Mouse (Mus musculus): ENCODE results near the gene Hoxb1.
A peak's percentile ranks its signal among the peaks of the same experiment; 100 is the strongest.

The Hoxb1 gene

DNA sequence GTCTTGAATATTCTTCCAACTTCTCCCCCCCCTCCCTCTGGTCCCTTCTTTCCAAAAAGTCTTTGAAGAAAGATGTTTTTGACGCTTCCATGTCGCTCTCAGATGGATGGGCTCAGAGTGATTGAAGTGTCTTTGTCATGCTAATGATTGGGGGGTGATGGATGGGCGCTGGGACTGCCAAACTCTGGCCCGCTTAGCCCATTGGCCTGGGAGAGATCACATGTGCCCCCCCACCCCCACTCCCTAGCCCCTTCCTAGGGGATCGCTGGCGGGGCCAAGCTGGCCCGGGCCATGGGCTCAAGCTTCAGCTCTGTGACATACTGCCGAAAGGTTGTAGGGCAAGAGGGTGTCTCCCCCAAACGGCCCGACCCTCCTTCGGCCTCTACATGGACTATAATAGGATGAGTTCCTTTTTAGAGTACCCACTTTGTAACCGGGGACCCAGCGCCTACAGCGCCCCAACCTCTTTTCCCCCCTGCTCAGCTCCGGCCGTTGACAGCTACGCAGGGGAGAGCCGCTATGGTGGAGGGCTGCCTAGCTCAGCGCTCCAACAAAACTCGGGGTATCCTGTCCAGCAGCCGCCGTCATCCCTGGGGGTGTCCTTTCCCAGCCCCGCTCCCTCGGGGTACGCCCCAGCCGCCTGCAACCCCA is at the start of gene Hoxb1:
Gene Hoxb1 (plus strand): TSS at position 312 of the 651 bp plus-strand sequence.
- DNase-seq (ENCODE audit: low read depth, low spot score) = peak; percentile 89

DNA sequence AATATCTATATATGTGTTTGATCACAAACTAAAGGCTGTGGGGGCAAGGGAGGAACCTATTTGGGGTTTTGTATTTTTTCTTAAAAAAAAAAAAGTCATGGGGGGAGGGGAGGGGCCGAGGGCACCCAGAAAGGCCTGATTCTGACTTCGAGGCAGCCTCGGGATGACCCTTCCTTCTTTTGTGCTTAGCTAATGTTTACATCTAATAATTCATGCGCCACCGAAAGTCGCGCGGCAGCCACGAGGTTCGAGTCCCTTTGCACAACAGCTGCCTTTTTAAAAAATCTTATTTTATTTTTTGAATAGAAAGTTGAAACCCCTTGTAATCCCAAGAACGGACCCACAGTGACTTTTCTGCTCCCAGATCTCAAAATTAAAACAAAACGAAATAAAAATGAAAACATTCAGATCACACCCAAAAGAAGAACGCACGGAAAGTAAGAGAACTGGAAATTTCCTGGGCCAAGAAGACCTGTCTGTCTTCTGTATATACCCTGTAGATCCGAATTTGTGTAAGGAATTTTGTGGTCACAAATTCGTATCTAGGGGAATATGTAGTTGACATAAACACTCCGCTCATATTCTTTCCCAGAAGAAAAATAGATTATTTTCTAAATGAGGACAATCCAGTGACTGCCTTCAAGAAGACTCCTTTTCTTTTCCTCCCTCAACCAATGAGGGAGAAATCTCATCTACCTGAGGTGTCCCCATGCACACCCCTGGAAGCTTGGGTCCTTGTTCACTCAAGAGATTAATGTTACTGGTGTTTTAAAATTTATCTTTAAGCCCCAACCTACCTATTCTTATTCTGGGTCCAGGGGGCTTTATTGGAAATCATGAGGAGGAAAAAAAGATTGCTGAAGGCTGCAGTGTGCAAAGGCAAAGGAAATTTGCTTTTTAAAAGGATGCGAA is 48.6 kb upstream of the Hoxb1 start:
- DNase-seq (ENCODE audit: low read depth, low spot score) = no peak

DNA sequence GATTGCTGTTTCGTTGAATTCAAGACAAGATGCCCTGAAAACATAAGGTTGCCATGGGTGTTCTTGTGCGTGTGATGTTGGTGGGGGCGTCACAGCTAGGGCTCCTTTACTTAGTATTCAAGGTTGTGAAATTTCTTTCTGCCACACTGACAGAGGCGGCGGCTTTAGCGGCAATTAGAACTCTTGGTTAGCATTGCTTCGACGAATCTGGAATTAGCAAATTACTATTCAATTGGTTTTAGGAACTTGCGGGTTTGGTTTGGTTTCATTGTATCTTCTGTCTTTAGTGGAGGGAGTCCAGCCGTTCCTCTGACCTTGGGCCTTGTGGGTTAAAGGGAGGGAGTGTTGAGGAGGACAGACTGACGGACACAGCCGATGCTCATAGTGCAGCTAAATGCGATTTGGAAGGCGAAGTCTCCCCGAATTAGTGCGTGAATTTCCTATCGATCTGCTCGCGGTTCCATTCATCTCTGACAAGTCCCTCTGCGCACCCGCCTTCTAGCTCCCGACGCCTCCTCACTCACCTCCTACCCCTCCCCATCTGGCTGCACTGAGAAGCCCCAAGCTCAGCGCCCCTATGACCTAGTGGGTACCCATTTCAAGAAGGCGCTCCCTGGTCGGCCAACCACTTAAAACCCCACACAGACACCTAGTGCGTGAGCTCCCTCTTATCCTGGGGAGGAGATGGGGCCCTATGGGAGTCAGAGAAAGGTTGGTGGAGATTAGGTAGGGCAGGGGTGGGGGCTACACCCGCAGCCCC is 47.8 kb upstream of the Hoxb1 start, which contains the start of gene Hoxb4:
Gene Hoxb4 (plus strand): TSS at position 660 of the 760 bp plus-strand sequence.
- peak; percentile 81 for DNase-seq (ENCODE audit: low read depth, low spot score)

DNA sequence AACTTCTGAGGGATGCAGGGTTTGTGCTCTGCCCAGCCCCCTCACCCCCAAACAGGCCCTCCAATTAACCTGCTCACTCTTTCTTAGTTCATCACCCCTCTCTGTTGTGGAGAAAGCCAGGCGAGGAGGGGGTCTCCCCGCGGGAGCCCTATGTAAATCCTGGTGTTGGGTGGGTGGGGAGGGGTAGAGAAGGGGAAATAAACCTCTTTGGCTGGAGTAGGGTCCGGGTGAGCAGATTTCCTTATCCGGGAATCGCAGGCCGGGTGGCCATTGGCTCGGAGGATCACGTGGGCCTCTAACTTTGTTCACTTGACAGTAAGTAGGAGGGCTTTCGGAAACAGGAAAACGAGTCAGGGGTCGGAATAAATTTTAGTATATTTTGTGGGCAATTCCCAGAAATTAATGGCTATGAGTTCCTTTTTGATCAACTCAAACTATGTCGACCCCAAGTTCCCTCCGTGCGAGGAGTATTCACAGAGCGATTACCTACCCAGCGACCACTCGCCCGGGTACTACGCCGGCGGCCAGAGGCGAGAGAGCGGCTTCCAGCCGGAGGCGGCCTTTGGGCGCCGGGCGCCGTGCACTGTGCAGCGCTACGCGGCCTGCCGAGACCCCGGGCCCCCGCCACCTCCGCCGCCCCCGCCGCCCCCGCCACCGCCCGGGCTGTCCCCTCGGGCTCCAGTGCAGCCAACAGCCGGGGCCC is 47.0 kb upstream of the Hoxb1 start:
- DNase-seq (ENCODE audit: low read depth, low spot score) = peak; percentile 94

DNA sequence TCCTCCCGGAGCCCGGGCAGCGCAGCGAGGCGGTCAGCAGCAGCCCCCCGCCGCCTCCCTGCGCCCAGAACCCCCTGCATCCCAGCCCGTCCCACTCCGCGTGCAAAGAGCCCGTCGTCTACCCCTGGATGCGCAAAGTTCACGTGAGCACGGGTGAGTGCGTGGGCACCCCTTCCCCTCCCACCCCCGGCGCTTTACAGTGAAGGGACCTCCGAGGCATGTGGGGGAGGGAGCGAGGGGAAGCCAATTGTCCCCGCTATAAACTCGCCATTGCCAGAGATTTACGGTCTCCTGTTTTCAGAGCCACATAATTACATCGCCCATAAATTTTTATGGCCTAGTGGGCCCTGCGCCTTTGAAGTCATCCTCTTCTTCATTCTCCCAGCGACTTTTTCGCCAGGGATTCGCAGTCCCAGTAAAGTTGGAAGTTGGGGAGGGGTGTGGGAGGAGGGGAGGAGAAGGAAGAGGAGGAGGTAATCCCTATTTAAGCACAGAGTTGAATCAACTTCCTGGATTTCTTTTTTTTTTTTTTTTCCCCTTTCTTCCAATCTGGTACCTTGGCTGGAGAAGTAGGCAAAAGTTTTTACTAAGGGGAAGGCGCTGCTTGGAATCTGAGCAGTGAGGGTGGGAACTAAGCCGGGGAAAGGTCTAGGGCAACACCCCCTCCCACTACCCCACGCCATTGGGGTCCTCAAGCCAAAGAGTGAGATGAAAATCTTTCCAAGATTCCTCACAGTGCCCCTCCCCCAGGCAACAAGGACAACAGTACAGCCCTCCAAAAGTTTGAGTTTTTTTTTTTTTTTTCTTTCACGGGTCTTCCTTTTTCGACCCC is 46.3 kb upstream of the Hoxb1 start:
- DNase-seq (ENCODE audit: low read depth, low spot score) = peak; percentile 74

DNA sequence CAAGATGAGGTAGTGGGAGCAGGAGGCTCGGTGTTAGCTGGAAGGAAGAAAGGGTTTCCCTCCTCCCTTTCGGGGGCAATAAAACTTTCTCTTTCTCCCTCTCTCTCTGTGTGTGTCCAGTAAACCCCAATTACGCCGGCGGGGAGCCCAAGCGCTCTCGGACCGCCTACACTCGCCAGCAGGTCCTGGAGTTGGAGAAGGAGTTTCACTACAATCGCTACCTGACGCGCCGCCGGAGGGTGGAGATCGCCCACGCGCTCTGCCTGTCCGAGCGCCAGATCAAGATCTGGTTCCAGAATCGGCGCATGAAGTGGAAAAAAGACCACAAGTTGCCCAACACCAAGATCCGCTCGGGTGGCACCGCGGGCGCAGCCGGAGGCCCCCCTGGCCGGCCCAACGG is 45.6 kb upstream of the Hoxb1 start:
- DNase-seq (ENCODE audit: low read depth, low spot score) = peak; percentile 76

DNA sequence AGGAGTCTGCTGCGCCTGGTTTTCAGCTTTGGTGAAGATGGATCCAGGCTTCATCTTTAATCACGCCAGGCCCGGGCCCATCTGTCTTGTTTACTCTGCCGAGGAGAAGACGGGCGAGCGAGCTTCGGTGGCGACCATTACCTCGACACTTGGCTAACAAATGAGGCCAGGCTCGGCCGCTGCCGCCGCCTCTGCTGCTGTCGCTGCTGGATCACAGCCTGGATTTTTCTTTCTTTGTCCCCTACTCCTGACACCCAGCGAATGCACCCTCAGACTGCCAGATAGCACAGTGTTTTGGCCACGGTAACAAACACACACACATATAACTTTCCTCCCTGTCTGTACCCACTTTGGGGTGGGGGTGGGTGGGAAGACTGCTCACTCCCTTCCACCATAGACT is 44.9 kb upstream of the Hoxb1 start:
- no peak for DNase-seq (ENCODE audit: low read depth, low spot score)

DNA sequence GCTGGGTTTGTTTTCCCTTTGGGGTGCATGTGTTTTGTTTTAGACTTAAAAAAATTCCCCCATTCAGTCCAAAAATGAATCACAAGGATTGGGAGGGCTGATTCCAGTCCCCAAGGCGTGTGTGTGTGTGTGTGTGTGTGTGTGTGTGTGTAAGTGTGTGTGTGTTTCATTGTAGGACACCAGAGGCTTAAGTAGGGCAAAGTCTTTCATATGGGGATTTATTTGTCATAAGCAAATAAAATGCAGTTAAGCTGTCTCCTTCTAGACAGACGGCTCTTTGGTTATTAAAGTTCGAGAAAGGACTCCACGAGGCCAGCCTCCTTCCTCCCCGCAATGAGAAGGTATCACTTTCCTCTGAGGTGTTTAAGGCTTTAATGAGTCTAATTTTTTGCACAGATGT is 43.7 kb upstream of the Hoxb1 start:
- no peak for DNase-seq (ENCODE audit: low read depth, low spot score)

DNA sequence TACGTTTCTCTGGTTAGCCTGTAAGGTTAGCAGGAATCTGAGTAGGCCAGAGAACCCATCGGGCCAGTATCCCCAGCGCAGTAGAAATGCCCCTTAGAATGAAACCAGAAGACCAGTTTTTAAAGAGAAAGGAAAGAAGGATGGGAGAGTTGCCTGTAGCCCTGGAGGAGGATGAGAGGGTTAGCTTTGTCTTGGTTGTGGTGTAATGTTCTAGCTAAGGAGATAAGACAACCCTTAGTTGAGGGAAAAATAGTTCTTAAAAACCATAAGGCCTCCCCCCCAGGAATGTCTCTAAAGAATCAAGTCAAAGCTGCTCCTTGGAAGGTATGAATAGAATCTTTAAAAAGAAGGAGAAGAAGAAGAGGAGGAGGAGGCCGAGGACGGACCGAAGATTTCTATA is 42.8 kb upstream of the Hoxb1 start:
- no peak for DNase-seq (ENCODE audit: low read depth, low spot score)

DNA sequence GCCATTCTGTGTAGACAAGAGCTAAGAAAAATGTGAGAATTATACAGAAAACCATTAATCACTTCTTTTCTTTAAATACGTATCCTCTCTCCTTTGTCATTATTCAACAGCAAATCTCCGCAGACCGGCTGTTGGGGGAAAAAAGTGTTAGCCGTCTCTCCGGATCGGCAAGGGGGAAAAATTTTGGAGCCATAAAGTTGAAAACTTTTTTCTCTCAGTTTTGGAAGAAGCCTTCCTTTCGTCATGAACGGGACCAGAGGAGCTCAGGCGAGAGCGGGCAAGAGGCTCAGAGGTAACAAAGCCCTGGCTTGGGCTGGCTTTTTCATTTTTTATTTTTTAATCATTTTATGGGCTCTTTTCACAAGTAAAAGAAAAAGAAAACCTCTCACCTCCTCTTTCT is 42.4 kb upstream of the Hoxb1 start, which contains the start of gene Hoxb3:
Gene Hoxb3 (plus strand): TSS at position 173 of the 400 bp plus-strand sequence.
- DNase-seq (ENCODE audit: low read depth, low spot score) = no peak

DNA sequence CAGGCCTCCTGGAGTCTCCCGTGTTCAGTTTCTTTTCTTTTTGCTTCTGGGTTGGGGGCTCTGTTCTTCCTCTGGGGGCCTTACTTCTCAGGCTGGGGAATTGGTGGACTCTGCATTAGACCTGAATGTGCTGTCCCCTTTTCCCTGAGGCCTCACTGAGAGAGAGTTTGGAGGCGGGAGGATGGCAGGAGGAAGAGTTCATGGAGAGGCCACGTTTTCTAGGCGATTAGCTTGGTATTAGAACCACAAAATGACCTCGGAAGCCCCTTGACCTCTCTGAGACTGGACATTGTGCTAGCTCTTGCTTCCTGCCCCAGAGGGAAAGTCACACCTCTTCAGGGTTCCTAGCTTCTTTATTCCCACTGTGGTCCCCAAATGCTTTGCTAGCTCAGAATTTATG is 41.4 kb upstream of the Hoxb1 start:
- DNase-seq (ENCODE audit: low read depth, low spot score) = no peak

DNA sequence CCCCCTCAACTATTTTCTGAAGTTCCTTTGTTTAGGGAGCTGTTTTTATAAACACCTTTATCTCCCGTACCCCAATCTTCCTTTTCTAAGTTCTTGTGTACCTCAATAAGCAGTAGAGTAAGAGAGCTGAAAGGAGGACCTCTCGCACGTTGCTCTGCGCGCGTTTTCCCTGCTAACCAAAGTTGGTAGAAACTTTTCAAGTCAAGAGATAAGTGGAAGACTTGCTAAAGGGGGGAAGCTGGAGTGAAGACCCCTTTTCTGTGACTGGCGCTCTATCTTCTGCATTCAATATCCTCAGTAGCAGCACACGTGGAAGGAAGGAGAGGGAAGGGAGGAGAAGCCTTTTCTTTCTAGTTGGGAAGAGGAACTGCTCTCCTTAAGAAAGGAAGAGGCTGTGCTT is 40.6 kb upstream of the Hoxb1 start:
- DNase-seq (ENCODE audit: low read depth, low spot score) = no peak

DNA sequence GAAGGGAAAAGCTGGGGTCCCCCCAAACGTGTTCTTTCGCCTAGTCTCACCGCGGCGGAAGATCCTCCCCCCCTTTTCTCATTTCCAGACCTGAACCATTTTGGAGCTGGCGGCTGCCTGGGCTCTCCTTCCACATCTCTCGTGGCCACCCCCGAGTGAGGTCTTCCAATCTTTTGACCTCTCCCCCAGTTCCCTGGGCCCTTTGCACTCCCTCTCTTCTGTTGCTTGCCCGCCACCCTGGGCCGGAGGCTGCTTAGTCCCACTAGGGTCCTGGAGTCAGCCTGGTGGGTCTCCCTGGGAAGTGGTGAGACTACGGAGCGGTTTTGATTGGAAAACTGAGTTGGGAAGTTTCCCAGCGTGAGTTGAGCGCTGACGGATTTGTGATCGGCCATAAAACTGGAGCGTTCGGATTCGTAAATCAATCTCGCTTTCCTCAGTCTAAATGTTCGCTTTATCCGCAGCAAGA is 39.8 kb upstream of the Hoxb1 start:
- peak; percentile 66 for DNase-seq (ENCODE audit: low read depth, low spot score)

DNA sequence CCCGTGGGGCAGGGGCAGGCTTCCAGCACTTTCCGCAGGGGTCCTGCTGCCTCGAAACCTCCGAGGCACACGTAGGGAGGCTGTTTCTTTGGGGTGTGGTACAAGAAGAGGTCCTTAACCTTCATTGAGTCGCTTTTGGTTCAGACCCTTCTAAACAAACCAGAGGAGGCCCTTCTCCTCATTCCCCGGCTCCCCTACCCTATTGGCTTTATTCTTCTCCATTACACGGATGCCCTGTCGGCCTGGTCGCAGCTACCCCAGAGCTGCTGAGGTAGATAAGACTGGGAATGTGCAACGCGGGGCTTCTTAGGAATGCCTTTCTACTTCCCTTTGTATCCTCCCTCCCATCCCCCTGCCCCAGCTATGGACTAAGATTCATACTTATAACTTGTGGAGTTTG is 38.8 kb upstream of the Hoxb1 start:
- peak; percentile 41 for DNase-seq (ENCODE audit: low read depth, low spot score)

DNA sequence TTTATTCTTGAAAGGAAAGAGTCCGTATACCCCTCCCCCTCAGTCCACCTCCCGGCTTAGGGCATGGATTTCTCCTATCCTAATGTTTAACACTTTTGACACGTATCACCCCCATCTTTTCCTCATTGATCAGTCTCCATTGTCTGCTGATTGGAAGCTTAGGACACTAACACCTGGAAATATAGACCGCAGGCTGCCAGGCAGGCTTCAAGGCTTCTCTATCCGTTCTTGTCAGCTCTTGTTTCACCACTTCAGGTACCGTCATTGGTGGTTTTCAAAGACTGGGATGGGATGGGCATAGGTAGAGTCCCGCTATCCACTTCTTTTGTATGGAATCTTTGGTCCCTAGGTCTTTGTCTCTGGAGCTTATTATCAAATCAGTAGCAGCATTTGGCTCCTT is 38.4 kb upstream of the Hoxb1 start:
- no peak for DNase-seq (ENCODE audit: low read depth, low spot score)

DNA sequence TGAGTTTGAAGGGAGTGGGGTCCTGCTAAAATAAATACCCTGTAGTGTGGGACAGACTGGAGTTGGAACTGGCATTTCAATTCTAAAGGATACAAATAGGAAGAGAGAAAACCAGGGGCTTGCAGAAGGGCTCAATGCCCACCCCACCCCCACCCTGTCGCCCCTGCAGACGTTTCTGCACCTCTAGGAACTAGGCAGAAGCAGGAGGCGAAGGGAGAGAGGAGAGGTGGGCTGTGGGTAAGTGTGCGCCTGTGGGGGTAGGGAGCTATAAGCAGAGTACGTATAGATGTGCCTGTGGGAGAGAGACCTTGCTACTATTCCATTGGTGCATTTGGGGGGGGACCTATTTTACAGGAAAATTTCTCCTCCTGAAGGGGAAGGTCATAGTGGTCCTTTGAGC is 37.8 kb upstream of the Hoxb1 start:
- no peak for DNase-seq (ENCODE audit: low read depth, low spot score)

DNA sequence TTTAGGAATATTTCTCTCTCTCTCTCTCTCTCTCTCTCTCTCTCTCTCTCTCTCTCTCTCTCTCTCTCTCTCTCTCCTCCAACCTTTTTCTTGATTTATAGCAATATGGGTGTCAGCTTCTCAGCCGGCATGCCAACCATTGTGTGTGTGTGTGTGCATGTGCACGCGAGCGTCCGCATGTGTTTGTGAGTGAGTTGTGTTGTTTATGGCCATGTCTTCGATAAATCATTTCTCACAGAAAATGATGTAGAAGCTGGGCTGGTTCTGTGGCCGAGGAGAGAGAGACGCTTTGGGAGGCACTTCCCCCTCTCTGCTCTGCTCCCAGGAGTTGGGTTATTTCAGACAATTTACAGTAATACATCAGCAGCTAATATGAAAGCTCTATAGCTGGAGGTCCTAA is 36.9 kb upstream of the Hoxb1 start:
- no peak for DNase-seq (ENCODE audit: low read depth, low spot score)

DNA sequence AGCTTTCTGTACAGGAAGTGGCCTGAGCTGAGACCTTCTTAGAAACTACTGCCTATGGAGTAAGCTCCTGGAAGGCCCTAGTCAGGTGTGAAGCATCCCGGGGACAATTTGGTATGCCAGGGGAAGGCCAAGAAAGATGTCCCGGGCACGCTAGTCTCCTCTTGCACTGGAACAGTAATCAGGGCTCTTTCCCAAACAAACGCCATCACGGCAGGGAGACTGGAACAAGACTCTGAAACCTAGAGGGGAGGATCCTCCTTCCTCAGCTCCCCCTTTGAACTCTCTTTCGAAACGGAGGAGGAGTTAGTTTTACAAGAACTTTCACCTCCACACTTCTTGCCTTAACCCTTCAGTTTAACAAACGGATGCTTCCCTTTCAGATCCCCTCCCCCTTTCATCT is 33.4 kb upstream of the Hoxb1 start:
- DNase-seq (ENCODE audit: low read depth, low spot score) = peak; percentile 72

DNA sequence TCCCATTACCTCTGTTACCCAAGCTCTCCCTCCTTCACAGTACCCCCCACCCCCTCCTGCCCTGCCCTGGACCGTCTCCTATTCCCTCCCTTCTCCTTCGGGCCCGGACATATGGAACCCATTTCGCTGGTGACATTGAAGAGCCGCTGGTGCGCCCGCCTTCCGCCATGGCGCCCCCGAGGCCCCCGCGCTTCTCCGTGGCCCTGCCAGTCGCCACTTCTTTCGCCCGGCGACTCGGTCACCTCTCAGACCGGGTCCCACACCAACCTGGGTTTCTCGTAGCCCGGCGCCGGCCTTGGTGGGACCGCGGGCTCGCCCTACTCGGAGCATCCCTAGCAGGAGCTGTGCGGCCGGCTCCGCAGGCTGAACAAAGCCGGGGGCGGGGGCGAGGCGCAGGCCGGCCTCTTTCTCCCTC is 32.9 kb upstream of the Hoxb1 start:
- DNase-seq (ENCODE audit: low read depth, low spot score) = peak; percentile 46

DNA sequence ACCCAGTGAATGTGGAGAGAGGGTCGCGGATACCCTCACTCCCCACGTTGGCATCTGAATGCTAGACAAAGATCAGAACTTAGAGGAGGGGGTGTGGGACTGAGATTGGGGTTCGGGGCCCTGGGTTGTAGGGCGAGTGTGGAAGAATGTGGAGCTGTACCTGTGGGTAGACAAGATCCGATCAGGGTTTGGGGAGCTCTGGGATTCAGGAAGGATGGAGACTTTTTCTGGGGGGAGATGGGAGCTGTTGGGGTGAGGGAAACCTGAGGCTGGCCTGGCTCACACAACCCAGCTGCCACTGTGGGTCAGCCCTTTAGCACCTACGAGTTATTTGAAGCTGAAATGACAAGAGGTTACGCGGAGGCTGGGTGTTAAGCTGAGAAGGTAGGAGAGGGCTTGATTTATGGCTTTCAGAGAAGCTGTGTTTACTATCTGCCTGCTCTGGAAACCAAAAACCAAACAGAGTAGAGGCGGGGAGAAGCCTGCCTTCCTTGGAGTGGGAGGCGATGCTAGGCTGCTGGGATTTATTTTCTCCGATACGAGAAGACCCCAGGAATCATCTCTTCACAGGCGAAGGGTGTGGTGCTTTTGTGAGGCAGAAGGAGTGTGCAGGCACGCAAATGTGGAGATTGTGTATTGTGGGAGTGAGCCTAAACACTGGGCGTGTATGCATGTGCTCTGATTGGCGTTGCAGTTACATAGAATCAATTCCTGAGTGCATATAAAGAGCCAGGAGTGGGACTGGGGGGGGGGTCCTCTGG is 32.1 kb upstream of the Hoxb1 start:
- DNase-seq (ENCODE audit: low read depth, low spot score) = no peak
